In genomic region chr5:128599365-128600071, GRCm38 (mm10) we compare ENCODE assay signal across 9 mouse cellular contexts. TPM values are rescaled to one million over a fixed set of nuclear protein-coding genes. Genes with fewer than 3 reads are reported as not detected.
DNase-seq lines count a peak whose midpoint lies in the region; ATAC-seq and TF ChIP-seq lines count a peak whose summit lies in the region.
"Had no signal": no experiment of that assay in that cellular context is flagged by ENCODE, and none has a peak within 500 bp of the region (broad histone marks: within the 10 kb centered on the region; RNA-seq: fewer than 3 reads in every experiment).

No protein-coding gene starts in this region.

- peak; percentile 18; the same call in 1 of the 2 replicates for ATAC-seq in intestine, embryonic 15.5 days
- ATAC-seq in neural tube, embryonic 15.5 days (ENCODE audit: low FRiP score): no peak

- peaks cover 92% of the 10 kb centered on the region for H3K27me3 ChIP-seq in embryonic facial prominence, embryonic 10.5 days (replicated peaks; ENCODE audit: low read depth, poor library complexity, severe bottlenecking)
- H3K27me3 ChIP-seq in intestine, embryonic 15.5 days (replicated peaks): peaks cover 46% of the 10 kb centered on the region
- peaks cover 8% of the 10 kb centered on the region for H3K27me3 ChIP-seq in neural tube, embryonic 15.5 days (replicated peaks)

- TF ChIP-seq CTCF in layer of hippocampus, adult 2 months (conservative IDR thresholded peaks at IDR 0.05): no peak

- no peak overlapping the region for H3K27ac ChIP-seq in layer of hippocampus, adult 2 months
- H3K27ac ChIP-seq in embryonic facial prominence, embryonic 10.5 days (replicated peaks): peak overlapping the region; percentile 91
- no peak overlapping the region for H3K27ac ChIP-seq in intestine, embryonic 15.5 days
- peak overlapping the region; percentile 70 for H3K27ac ChIP-seq in neural tube, embryonic 15.5 days (replicated peaks)
- H3K27ac ChIP-seq: macrophage had no signal

- no peak for DNase-seq in layer of hippocampus, adult 2 months (ENCODE audit: low spot score in 2 of 2)
- no peak for DNase-seq in layer of hippocampus, adult 9-11 months
- peak; percentile 74 for DNase-seq in embryonic facial prominence, embryonic 10.5 days (ENCODE audit: low spot score)
- no peak for DNase-seq in adrenal gland, adult 2 months
- no peak for DNase-seq in right cerebral cortex, postnatal 4 days
- no peak for DNase-seq in left cerebral cortex, postnatal 14 days (ENCODE audit: low spot score in 2 of 2)

- H3K9me3 ChIP-seq in embryonic facial prominence, embryonic 10.5 days: no peaks in the 10 kb centered on the region
- H3K9me3 ChIP-seq in intestine, embryonic 15.5 days: no peaks in the 10 kb centered on the region
- H3K9me3 ChIP-seq in neural tube, embryonic 15.5 days (replicated peaks): no peaks in the 10 kb centered on the region

- H3K4me2 ChIP-seq in intestine, embryonic 15.5 days (replicated peaks): peak overlapping the region; percentile 98
- peak overlapping the region; percentile 99 for H3K4me2 ChIP-seq in neural tube, embryonic 15.5 days

- H3K9ac ChIP-seq in intestine, embryonic 15.5 days: no peak overlapping the region; the same call in 1 of the 2 replicates
- peak overlapping the region; percentile 52 for H3K9ac ChIP-seq in neural tube, embryonic 15.5 days (replicated peaks)

- intact Hi-C loops in left cerebral cortex, postnatal 14 days (cut with DNase I): loop anchor here (5.0 kb wide), 1 partner anchor 77 kb away; no protein-coding TSS in a partner anchor

- peaks cover 79% of the 10 kb centered on the region for H3K4me1 ChIP-seq in embryonic facial prominence, embryonic 10.5 days
- H3K4me1 ChIP-seq in intestine, embryonic 15.5 days (replicated peaks): peaks cover 32% of the 10 kb centered on the region
- H3K4me1 ChIP-seq in neural tube, embryonic 15.5 days: peaks cover 65% of the 10 kb centered on the region

- peaks cover 3% of the 10 kb centered on the region; the same call in 1 of the 2 replicates for H3K36me3 ChIP-seq in embryonic facial prominence, embryonic 10.5 days (replicated peaks)
- no peaks in the 10 kb centered on the region for H3K36me3 ChIP-seq in intestine, embryonic 15.5 days
- no peaks in the 10 kb centered on the region for H3K36me3 ChIP-seq in neural tube, embryonic 15.5 days

- under 1% methylated on average over 28 of the region's 28 CpGs for WGBS in embryonic facial prominence, embryonic 10.5 days
- 2% methylated on average over 28 of the region's 28 CpGs for WGBS in intestine, embryonic 15.5 days
- WGBS in neural tube, embryonic 15.5 days: 1% methylated on average over 28 of the region's 28 CpGs

- peak overlapping the region; percentile 52 for H3K4me3 ChIP-seq in layer of hippocampus, adult 2 months
- H3K4me3 ChIP-seq in embryonic facial prominence, embryonic 10.5 days: peak overlapping the region; percentile 84
- H3K4me3 ChIP-seq in intestine, embryonic 15.5 days (replicated peaks): peak overlapping the region; percentile 60
- peak overlapping the region; percentile 65 for H3K4me3 ChIP-seq in neural tube, embryonic 15.5 days (replicated peaks)

RNA-seq across cellular contexts. Expression of gene Fzd10, which starts 1.1 kb away (rescaled TPM):
- total RNA-seq in layer of hippocampus, adult 2 months (2021): under 1 TPM; 0.32 to 0.61 TPM
- 3.1 and 4.3 TPM in 2 replicates for polyA plus RNA-seq in embryonic facial prominence, embryonic 10.5 days (2016; fragmentation: Nextera tagmentation; extraction: Ambion mirVana)
- polyA plus RNA-seq in intestine, embryonic 15.5 days (2015; fragmentation: Nextera tagmentation; extraction: Ambion mirVana): 0.90 and 1.0 TPM in 2 replicates
- 2.1 and 2.3 TPM in 2 replicates for polyA plus RNA-seq in neural tube, embryonic 15.5 days (2015; fragmentation: Nextera tagmentation; extraction: Ambion mirVana)
- 1 to 10 TPM in 1 of 2 experiments, under 1 TPM in 1; 0.26 to 1.1 TPM for total RNA-seq in adrenal gland, adult 2 months (2021)
- polyA plus RNA-seq in adrenal gland, adult 2 months (2012; rRNA removed): 3.3 and 3.9 TPM in 2 replicates
- 1 to 10 TPM; 6.3 to 9.5 TPM for total RNA-seq in left cerebral cortex, postnatal 14 days (2021)
- polyA plus RNA-seq: macrophage had no signal

Comparison
In these comparisons a context has a peak if more than half of its experiments do, and no peak if none do; other contexts are left out.
1. H3K27ac ChIP-seq: peak in embryonic facial prominence, embryonic 10.5 days (single experiment) and neural tube, embryonic 15.5 days (single experiment); none in layer of hippocampus, adult 2 months (single experiment) and intestine, embryonic 15.5 days (single experiment).
2. Peak in every context shown above with its lines, with median percentiles within 50 percentile points of each other: H3K4me3 ChIP-seq.